ENCODE assay signal across 17 mouse cellular contexts in genomic region chrX:10557596-10557995, GRCm38 (mm10).
"Had no signal": no experiment of that assay in that cellular context is flagged by ENCODE, and none has a peak within 500 bp of the region (broad histone marks: within the 10 kb centered on the region; RNA-seq: fewer than 3 reads in every experiment).

No protein-coding gene starts in this region.

- H3K27me3 ChIP-seq: limb, embryonic 13.5 days; liver, embryonic 12.5 days; liver, embryonic 15.5 days; stomach, embryonic 15.5 days had no signal

- H3K9ac ChIP-seq: limb, embryonic 13.5 days; liver, embryonic 12.5 days; liver, embryonic 15.5 days; stomach, embryonic 15.5 days had no signal

- H3K36me3 ChIP-seq: limb, embryonic 10.5 days; limb, embryonic 13.5 days; liver, embryonic 12.5 days; liver, embryonic 15.5 days; stomach, embryonic 15.5 days had no signal

- H3K27ac ChIP-seq: limb, embryonic 10.5 days; limb, embryonic 13.5 days; liver, embryonic 12.5 days; liver, embryonic 15.5 days; stomach, embryonic 15.5 days had no signal

- ATAC-seq: liver, embryonic 12.5 days had no signal

- H3K4me1 ChIP-seq: limb, embryonic 10.5 days; limb, embryonic 13.5 days; liver, embryonic 12.5 days; liver, embryonic 15.5 days; stomach, embryonic 15.5 days had no signal

- H3K4me2 ChIP-seq: limb, embryonic 13.5 days; liver, embryonic 12.5 days; liver, embryonic 15.5 days; midbrain, embryonic 11.5 days; stomach, embryonic 15.5 days had no signal

- H3K9me3 ChIP-seq: limb, embryonic 10.5 days; limb, embryonic 13.5 days; liver, embryonic 12.5 days; liver, embryonic 15.5 days; stomach, embryonic 15.5 days had no signal

- DNase-seq: kidney, adult 9 months; kidney, postnatal 4 days; layer of hippocampus, adult 9-11 months; liver; lung, adult 2 months; lung, postnatal 14 days; lung, postnatal 4 days; midbrain, embryonic 14.5 days; right cerebral cortex, postnatal 25 days; spleen, adult 18-20 months; thymus, postnatal 36 days had no signal

- H3K4me3 ChIP-seq: limb, embryonic 10.5 days; limb, embryonic 13.5 days; liver, embryonic 12.5 days; liver, embryonic 15.5 days; stomach, embryonic 15.5 days had no signal
